Mouse (Mus musculus): ENCODE measurements around the gene Slco4a1. TPM values are rescaled to one million over a fixed set of nuclear protein-coding genes. Genes with fewer than 3 reads are reported as not detected.
A peak's percentile ranks its signal among the peaks of the same experiment; 100 is the strongest.

The Slco4a1 gene
- polyA plus RNA-seq (2016; fragmentation: Nextera tagmentation; extraction: Ambion mirVana), result 0.59 and 0.60 TPM in 2 replicates

DNA sequence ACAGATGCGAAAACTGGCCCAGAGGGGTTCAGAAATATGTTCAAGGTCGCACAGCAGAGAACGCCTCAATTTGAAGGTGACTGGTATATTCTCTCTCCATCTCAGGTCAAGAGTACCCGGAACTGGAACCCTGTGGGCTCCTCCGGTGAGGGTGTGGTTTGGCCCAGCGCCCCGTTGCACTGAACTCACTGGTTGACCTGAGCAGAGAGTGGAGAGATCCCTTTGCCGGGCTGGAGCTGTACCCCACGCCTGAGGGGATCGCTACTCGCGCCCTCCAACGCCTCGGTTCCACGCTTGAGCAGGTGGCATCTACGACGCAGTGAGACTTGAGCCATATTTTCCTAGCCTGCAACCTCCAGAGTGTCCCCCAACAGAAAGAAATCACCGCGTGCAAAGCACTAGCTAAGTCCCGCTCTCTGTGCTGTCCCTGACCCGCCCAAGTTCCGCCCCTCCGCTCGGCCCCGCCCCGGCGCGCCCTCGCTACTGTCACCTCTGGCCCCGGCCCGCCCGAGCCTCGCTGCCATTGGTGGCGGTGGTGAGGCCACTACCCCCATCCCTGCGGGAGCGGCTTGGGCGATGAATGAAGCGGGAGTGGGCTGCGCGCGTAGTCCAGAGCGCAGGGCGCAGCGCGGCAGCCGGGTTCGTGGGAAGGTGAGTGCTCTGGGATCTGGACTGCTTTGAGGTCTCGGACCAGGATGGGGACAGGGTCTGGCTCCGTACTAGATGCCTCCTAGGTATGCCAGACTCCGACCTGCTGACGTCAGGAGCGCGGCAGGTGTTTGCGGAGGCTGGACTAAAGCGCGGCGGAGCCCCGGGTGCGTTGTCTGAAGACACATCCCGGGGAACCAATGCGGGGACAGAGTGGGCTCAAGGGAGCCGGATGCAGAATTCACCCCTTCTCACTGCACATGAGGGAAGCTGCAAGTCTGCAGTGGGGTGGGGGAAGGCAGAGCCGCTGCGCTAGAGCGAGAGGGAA lies at the start of gene Slco4a1:
Gene Slco4a1, plus strand, starts transcription at position 523 of the 976 bp plus-strand sequence.
- 2% methylated on average over 65 of the region's 65 CpGs for WGBS
- Histone ChIP-seq H3K4me1 (peaks cover 31% of the 10 kb centered on the region), H3K27ac (peak within 1 kb of the TSS; percentile 73), H3K9me3 (no peaks in the 10 kb centered on the region), H3K36me3 (no peaks in the 10 kb centered on the region), H3K4me3 (peak within 1 kb of the TSS; percentile 68), H3K27me3 (ENCODE audit: insufficient read depth, poor library complexity, severe bottlenecking) (peaks cover 56% of the 10 kb centered on the region)
- DNase-seq (ENCODE audit: low spot score), result peak; percentile 95

DNA sequence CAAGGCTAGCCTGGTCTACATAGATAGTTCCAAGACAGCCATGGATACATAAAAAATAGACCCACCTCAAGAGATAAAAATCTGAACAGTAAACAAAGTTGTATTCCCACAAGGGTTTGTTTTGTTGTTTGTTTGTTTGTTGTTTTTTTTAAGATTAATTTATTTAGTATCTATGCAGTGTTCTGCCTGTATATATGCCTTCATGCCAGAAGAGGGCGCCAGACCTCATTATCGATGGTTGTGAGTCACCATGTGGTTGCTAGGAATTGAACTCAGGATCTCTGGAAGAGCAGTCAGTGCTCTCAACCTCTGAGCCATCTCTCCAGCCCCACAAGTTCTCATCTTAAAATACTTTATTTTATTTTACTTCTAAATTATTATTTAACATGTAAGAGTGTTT lies 47.6 kb upstream of the Slco4a1 start:
- Histone ChIP-seq H3K9me3 (no peaks in the 10 kb centered on the region), H3K4me1 (peaks cover 13% of the 10 kb centered on the region), H3K4me3 (no peak overlapping the region), H3K36me3 (no peaks in the 10 kb centered on the region), H3K27ac (no peak overlapping the region), H3K27me3 (ENCODE audit: insufficient read depth, poor library complexity, severe bottlenecking) (no peaks in the 10 kb centered on the region)
- no peak for DNase-seq (ENCODE audit: low spot score)
- WGBS, result 19% methylated on average over 2 of the region's 2 CpGs

DNA sequence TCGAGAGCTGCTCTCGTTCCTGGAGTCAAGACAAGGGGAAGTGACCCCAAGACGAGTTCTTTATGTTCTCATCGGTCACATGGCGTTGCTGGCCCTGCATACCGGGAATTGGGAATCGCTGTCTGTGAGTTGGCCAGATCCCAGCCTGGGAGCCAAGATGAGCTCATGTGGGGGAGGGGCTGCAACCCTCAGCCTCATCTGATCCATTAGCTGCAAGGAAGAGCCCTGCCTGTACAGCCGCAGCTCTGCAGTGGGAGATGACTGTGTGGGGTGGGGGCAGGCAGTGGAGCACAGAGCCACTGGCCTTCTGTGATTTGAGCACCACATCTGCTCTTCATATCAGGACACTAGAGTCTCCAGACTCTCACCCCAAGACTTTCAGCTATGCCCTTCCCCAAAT lies 45.6 kb upstream of the Slco4a1 start:
- DNase-seq (ENCODE audit: low spot score), result no peak
- 56% methylated on average over 8 of the region's 8 CpGs for WGBS
- Histone ChIP-seq H3K36me3 (no peaks in the 10 kb centered on the region), H3K4me3 (no peak overlapping the region), H3K9me3 (no peaks in the 10 kb centered on the region), H3K4me1 (peaks cover 13% of the 10 kb centered on the region), H3K27me3 (ENCODE audit: insufficient read depth, poor library complexity, severe bottlenecking) (no peaks in the 10 kb centered on the region), H3K27ac (no peak overlapping the region)

DNA sequence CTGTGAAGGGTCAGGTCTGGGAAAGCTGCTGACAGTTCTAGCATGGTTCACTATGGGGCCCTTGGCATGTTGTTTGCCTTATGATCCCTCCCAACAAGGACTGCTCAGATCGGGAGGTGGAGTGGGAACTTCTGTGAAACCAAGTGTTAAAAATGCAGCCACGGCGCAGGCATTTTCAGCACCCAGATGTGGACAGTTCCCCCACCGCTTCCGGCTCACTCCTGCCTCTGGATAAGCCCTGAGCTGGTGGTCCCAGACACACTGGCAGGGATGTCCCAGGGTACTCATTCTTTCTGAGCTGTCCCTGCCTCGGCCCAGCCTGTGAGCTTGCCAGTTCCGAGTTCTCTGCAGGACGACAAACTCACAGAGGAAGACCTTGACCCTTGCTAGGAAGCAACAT lies 45.0 kb upstream of the Slco4a1 start:
- Histone ChIP-seq H3K36me3 (no peaks in the 10 kb centered on the region), H3K4me1 (peaks cover 13% of the 10 kb centered on the region), H3K27me3 (ENCODE audit: insufficient read depth, poor library complexity, severe bottlenecking) (no peaks in the 10 kb centered on the region), H3K9me3 (no peaks in the 10 kb centered on the region), H3K4me3 (no peak overlapping the region), H3K27ac (no peak overlapping the region)
- DNase-seq (ENCODE audit: low spot score), result no peak
- WGBS, result 11% methylated on average over 8 of the region's 8 CpGs

DNA sequence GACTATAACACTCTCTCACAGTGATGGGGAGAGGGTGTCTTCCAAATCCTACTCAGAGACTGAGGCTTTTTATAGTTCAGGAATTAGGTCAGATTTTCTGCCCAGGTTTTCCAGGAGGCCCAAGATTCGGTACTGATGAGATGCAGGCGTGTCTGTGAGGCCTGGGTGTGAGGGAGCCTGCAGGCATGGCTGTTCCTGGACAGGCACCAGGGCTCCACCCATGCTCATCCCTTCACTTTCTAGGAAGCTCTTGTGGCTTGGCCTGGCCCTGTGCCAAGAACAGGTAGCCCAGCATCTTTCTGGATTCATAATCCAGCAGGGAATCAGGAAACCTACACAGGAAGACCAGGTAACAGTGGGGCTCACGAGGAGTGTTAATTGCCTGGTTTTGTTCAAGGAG lies 40.4 kb upstream of the Slco4a1 start:
- Histone ChIP-seq H3K4me1 (peaks cover 7% of the 10 kb centered on the region), H3K9me3 (no peaks in the 10 kb centered on the region), H3K27me3 (ENCODE audit: insufficient read depth, poor library complexity, severe bottlenecking) (no peaks in the 10 kb centered on the region; the same call in 1 of the 2 replicates), H3K27ac (no peak overlapping the region), H3K4me3 (no peak overlapping the region), H3K36me3 (no peaks in the 10 kb centered on the region)
- WGBS, result 67% methylated on average over 3 of the region's 3 CpGs
- DNase-seq (ENCODE audit: low spot score), result no peak

DNA sequence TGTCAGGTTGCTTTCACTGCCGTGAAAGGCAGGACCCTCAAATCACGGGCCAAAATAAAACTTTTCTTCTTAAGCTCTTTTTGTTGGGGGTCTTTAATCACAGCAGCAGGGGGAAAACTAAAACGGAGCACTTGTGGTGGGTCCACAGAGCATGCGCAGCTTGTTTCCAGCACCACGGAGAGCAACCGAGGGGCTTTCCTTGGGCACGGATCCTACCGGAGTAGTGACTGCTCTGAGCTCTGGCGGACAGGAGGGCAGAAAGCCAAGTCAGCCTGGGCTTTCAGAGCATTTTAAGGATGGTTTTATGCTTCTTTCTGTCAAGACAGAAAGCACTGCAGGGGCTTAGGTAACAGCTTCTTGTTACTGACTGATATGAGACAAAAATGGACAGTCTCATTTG lies 38.3 kb upstream of the Slco4a1 start:
- Histone ChIP-seq H3K9me3 (no peaks in the 10 kb centered on the region), H3K27ac (no peak overlapping the region), H3K36me3 (no peaks in the 10 kb centered on the region), H3K4me3 (no peak overlapping the region), H3K27me3 (ENCODE audit: insufficient read depth, poor library complexity, severe bottlenecking) (peaks cover 5% of the 10 kb centered on the region; the same call in 1 of the 2 replicates), H3K4me1 (no peaks in the 10 kb centered on the region)
- DNase-seq (ENCODE audit: low spot score), result no peak
- WGBS, result 16% methylated on average over 9 of the region's 9 CpGs

DNA sequence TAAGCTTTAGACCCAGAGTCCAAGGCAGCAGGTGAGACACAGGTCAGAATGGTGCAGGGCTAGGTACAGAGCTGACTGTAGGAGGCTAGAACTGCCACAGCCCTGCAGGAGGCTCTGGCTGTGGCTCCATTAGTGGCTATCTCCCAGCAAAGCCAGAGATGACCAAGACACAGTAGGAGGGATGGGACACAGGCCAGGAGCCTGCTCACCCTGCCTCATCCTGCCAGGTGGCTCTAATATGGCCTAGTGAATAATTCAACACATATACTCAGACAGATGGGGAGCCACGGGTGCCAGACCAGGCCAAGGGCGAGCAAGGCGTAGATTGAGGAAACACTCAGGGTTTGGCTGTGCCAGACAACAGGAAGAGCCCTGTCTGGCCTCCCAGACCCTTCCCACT lies 35.4 kb upstream of the Slco4a1 start:
- Histone ChIP-seq H3K27ac (no peak overlapping the region), H3K4me3 (no peak overlapping the region), H3K4me1 (no peaks in the 10 kb centered on the region), H3K9me3 (no peaks in the 10 kb centered on the region), H3K36me3 (no peaks in the 10 kb centered on the region), H3K27me3 (ENCODE audit: insufficient read depth, poor library complexity, severe bottlenecking) (peaks cover 5% of the 10 kb centered on the region; the same call in 1 of the 2 replicates)
- no peak for DNase-seq (ENCODE audit: low spot score)
- 87% methylated on average over 3 of the region's 3 CpGs for WGBS

DNA sequence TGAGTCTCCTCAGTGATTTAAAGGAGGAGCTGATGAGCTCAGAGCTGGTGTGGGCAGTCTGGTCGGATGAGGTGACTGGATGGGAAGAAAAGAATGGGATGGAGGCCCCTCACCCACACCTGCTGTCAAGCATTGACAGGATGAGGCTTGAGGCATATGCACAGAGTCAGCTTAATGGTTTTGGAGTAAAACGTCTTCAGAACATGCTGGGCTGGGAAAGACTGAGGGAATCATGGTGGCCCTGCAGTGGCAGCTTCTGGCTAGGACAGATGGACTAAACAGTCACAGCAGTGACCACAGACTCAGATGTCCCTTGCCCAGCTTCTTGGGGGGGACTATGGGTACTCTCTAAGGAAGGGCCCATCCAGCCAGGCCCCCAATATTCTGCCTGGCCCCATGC lies 30.9 kb upstream of the Slco4a1 start:
- no peak overlapping the region for H3K4me3 ChIP-seq
- 36% methylated on average over 2 of the region's 2 CpGs for WGBS
- H3K27ac ChIP-seq, result no peak overlapping the region
- DNase-seq (ENCODE audit: low spot score), result no peak
- peaks cover 25% of the 10 kb centered on the region; the same call in 1 of the 2 replicates for H3K4me1 ChIP-seq
- H3K9me3 ChIP-seq, result no peaks in the 10 kb centered on the region
- no peaks in the 10 kb centered on the region for H3K36me3 ChIP-seq
- peaks cover 5% of the 10 kb centered on the region; the same call in 1 of the 2 replicates for H3K27me3 ChIP-seq (ENCODE audit: insufficient read depth, poor library complexity, severe bottlenecking)

DNA sequence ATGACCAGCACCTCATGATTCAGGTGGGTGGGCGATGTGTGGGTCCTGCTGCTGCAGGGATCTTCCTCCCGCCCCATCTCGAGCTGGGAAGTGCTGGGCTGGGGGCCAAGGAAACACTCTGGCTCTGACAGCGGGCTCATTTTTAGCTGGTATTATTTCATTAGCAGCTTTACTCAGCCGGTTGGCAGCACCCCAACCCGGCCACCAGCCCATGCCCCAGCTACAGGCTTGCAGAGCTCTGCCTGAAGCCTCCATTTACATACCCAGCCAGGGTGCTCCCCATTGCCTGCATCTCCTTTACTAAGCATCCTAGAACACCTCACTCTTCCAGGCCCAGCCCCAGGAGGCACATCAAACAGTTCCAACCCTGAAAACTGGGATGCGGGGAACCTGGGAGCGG lies 29.0 kb upstream of the Slco4a1 start:
- no peak for DNase-seq (ENCODE audit: low spot score)
- WGBS, result 60% methylated on average over 8 of the region's 8 CpGs
- no peak overlapping the region for H3K27ac ChIP-seq

DNA sequence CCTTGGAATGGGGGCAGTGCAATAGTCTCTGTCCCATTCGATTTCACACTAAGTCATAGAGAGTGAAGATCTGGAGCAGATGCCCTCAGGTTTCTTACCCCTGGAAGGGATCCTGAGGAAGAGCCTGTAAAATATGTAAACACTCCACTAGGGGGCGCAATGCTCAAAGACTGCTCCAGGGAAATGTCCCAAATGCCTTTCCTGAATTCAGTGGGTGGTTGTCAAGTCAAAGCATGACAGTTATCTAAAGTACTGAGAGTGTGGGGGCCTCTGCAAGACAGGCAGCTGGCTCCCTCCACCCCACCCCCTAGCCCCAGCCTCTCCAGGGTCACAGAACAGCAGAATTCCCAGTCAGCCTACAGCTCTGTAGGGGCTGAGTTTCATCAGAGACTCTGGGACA lies 27.7 kb upstream of the Slco4a1 start:
- Histone ChIP-seq H3K4me1 (peaks cover 31% of the 10 kb centered on the region; the same call in 1 of the 2 replicates), H3K27ac (no peak overlapping the region), H3K27me3 (ENCODE audit: insufficient read depth, poor library complexity, severe bottlenecking) (no peaks in the 10 kb centered on the region), H3K4me3 (no peak overlapping the region), H3K36me3 (no peaks in the 10 kb centered on the region), H3K9me3 (no peaks in the 10 kb centered on the region)
- no peak for DNase-seq (ENCODE audit: low spot score)
- 29% methylated on average over 2 of the region's 2 CpGs for WGBS

More for the DNA sequence above, 29.0 kb upstream of the Slco4a1 start:
- Histone ChIP-seq H3K9me3 (no peaks in the 10 kb centered on the region), H3K36me3 (no peaks in the 10 kb centered on the region), H3K4me1 (peaks cover 26% of the 10 kb centered on the region; the same call in 1 of the 2 replicates), H3K27me3 (ENCODE audit: insufficient read depth, poor library complexity, severe bottlenecking) (peaks cover 4% of the 10 kb centered on the region; the same call in 1 of the 2 replicates), H3K4me3 (no peak overlapping the region)

DNA sequence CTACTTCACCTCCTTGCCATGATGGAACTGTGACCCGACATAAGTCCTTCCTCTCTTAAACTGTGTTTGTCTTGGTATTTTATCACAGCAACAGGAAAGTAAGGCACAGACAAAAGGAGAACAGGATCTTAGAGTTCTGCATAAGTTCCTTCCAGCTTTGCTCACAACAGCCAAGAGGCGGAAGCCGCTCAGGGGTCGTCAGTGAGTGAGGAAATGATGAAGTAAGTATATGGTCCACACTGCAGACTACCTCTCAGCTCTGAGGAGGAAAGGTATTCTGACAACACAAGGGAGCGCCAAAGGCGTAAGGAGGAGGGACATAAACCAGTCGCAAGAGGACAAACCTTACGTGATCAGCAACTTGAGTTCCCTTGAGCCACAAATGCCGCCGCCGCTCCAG lies 25.4 kb upstream of the Slco4a1 start:
- DNase-seq (ENCODE audit: low spot score), result no peak
- H3K36me3 ChIP-seq, result no peaks in the 10 kb centered on the region
- H3K4me3 ChIP-seq, result no peak overlapping the region
- WGBS, result 71% methylated on average over 11 of the region's 11 CpGs
- H3K27ac ChIP-seq, result no peak overlapping the region
- H3K4me1 ChIP-seq, result peaks cover 37% of the 10 kb centered on the region
- no peaks in the 10 kb centered on the region for H3K9me3 ChIP-seq
- H3K27me3 ChIP-seq (ENCODE audit: insufficient read depth, poor library complexity, severe bottlenecking), result no peaks in the 10 kb centered on the region

DNA sequence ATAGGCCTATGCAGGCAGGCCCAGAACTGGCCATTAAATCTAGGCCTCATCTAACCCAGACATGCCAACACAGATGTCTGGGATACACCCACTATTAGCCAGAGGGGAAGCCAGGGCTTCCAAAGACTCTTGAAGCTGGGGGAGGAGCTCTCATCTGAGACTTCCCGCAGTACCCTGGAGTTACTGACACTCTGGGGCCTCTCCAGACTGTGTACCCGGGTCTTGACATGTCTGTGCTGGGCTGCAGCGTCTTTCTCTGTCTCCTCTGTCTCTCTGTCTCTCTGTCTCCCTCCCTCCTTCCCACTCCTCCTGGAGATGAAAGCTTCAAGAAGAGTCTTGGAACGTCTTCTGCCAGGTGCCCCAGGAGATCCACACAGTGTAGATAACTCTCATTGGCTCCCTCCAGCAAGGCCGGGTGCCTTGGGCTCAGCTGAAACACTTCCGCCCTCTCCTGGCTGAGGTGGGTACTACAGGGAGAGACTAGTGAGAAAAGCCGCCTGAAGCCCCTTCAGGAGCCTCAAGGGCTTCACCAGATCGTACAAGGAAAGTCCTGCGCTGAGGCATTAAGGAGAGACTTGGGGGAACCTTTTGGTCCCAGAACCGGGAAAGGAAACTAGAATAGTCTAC lies 23.9 kb upstream of the Slco4a1 start:
- Histone ChIP-seq H3K27ac (no peak overlapping the region), H3K27me3 (ENCODE audit: insufficient read depth, poor library complexity, severe bottlenecking) (no peaks in the 10 kb centered on the region), H3K4me1 (peaks cover 46% of the 10 kb centered on the region), H3K4me3 (no peak overlapping the region), H3K9me3 (no peaks in the 10 kb centered on the region), H3K36me3 (no peaks in the 10 kb centered on the region)
- peak; percentile 93 for DNase-seq (ENCODE audit: low spot score)
- 17% methylated on average over 10 of the region's 10 CpGs for WGBS

DNA sequence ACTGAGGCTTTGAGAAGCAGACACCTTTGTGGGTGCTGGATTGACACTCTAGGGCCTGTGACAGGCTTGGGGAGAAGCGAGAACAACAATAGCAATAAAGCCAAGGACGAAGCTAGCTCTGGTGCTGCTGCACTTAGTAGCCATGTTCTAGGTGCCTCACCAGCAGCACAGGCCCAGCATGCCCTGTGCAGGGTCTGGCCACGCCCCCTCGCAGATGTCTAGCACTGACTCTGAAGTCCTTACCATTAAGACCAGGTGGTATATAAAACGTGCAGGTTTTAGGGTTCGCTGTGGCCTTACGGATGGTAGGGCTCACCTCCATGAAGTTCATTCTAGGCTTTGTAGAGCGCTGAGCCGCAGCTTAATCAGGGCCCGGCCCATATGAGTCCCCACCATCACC lies 23.3 kb upstream of the Slco4a1 start:
- H3K9me3 ChIP-seq, result no peaks in the 10 kb centered on the region
- H3K27ac ChIP-seq, result no peak overlapping the region
- no peaks in the 10 kb centered on the region for H3K27me3 ChIP-seq (ENCODE audit: insufficient read depth, poor library complexity, severe bottlenecking)
- no peak for DNase-seq (ENCODE audit: low spot score)
- H3K4me3 ChIP-seq, result no peak overlapping the region
- H3K36me3 ChIP-seq, result no peaks in the 10 kb centered on the region
- peaks cover 48% of the 10 kb centered on the region for H3K4me1 ChIP-seq
- WGBS, result 64% methylated on average over 10 of the region's 10 CpGs

All from heart, embryonic 10.5 days (tissue).